Mouse (Mus musculus) MEL (cell line): ENCODE measurements around the gene Gm5294. TPM values are rescaled to one million over a fixed set of nuclear protein-coding genes. Genes with fewer than 3 reads are reported as not detected.

Experiments used
- DNase-seq: peaks from one replicate; pipeline ENCODE4 v3.0.0; 2011; ENCODE audit warnings: low read depth, low spot score
- H3K27ac ChIP-seq: 2 replicates; pipeline ENCODE4 v1.5.1; 2012; ENCODE audit warnings: low read depth, mild to moderate bottlenecking, control low read depth, low read length, moderate library complexity; ENCODE audit not compliant: control insufficient read depth
- H3K27me3 ChIP-seq, 2 experiments: fragments of 150-350 bp in 1 of 2; sonication (generic) in 1 of 2; 2 replicates each; pipeline ENCODE4 v1.6.1; 2012; ENCODE audit warnings: low read length in 2 of 2, mild to moderate bottlenecking in 2 of 2, improper control_type of control experiment in 1 of 2, moderate library complexity in 1 of 2; ENCODE audit not compliant: insufficient read depth in 2 of 2, control insufficient read depth in 1 of 2
- H3K36me3 ChIP-seq, 2 experiments: 2 replicates each; pipeline ENCODE4 v1.6.1; 2012 to 2014; ENCODE audit warnings: low read length in 2 of 2, improper control_type of control experiment in 1 of 2, inconsistent platforms in 1 of 2, mild to moderate bottlenecking in 1 of 2; ENCODE audit not compliant: insufficient read depth in 2 of 2, control insufficient read depth in 1 of 2
- H3K4me1 ChIP-seq, 2 experiments: fragments of 150-350 bp in 1 of 2; sonication (generic) in 1 of 2; 2 replicates each; pipeline ENCODE4 v1.6.1; 2012; ENCODE audit warnings: low read length in 2 of 2, improper control_type of control experiment in 1 of 2, mild to moderate bottlenecking in 1 of 2; ENCODE audit not compliant: insufficient read depth in 2 of 2, control insufficient read depth in 1 of 2
- H3K4me3 ChIP-seq, 2 experiments: fragments of 150-350 bp in 1 of 2; sonication (generic) in 1 of 2; 2 replicates each; pipeline ENCODE4 v1.5.1; 2012; ENCODE audit warnings: low read depth in 2 of 2, low read length in 2 of 2, mild to moderate bottlenecking in 2 of 2, moderate library complexity in 2 of 2, control low read depth in 1 of 2, improper control_type of control experiment in 1 of 2; ENCODE audit not compliant: control insufficient read depth in 1 of 2, insufficient read depth in 1 of 2
- H3K79me2 ChIP-seq: 2 replicates; pipeline ENCODE4 v1.6.1; 2012; ENCODE audit warnings: mild to moderate bottlenecking, low read length, moderate library complexity; ENCODE audit not compliant: control insufficient read depth, poor library complexity, insufficient read depth
- H3K9ac ChIP-seq: 2 replicates; pipeline ENCODE4 v1.6.1; 2012; ENCODE audit warnings: low read depth, mild to moderate bottlenecking, control low read depth, low read length, moderate library complexity; ENCODE audit not compliant: control insufficient read depth, poor library complexity, severe bottlenecking
- H3K9me3 ChIP-seq: fragments of 150-350 bp; sonication (generic); replicated peaks from 2 replicates; pipeline ENCODE4 v1.6.1; 2012; ENCODE audit warnings: mild to moderate bottlenecking, low read length, improper control_type of control experiment, moderate library complexity; ENCODE audit not compliant: insufficient read depth
- BHLHE40 ChIP-seq: IDR thresholded peaks from 2 replicates; pipeline ENCODE4 v1.6.1; 2012; ENCODE audit warnings: low read depth, mild to moderate bottlenecking, inconsistent platforms, low read length, improper control_type of control experiment, borderline replicate concordance
- CHD1 ChIP-seq: IDR thresholded peaks from 2 replicates; pipeline ENCODE4 v1.6.1; 2012; ENCODE audit warnings: low read depth, mild to moderate bottlenecking, inconsistent platforms, low read length, improper control_type of control experiment
- CHD2 ChIP-seq: IDR thresholded peaks from 2 replicates; pipeline ENCODE4 v1.6.1; 2011; ENCODE audit warnings: low read length, improper control_type of control experiment
- CTCF ChIP-seq, 3 experiments: IDR thresholded peaks in 2 of 3; conservative IDR thresholded peaks in 1 of 3; 2 replicates each; pipeline ENCODE4 v1.5.1; 2011 to 2012; ENCODE audit warnings: low read length in 3 of 3, low read depth in 2 of 3, mild to moderate bottlenecking in 2 of 3, improper control_type of control experiment in 1 of 3, inconsistent platforms in 1 of 3, mixed read lengths in 1 of 3, moderate library complexity in 1 of 3; ENCODE audit not compliant: control insufficient read depth in 1 of 3, insufficient read depth in 1 of 3, poor library complexity in 1 of 3, severe bottlenecking in 1 of 3
- ETS1 ChIP-seq: IDR thresholded peaks from 2 replicates; pipeline ENCODE4 v1.6.1; 2012; ENCODE audit warnings: low read depth, mild to moderate bottlenecking, inconsistent platforms, low read length, improper control_type of control experiment, moderate library complexity
- GABPA ChIP-seq: IDR thresholded peaks from 2 replicates; pipeline ENCODE4 v1.6.1; 2012; ENCODE audit warnings: low read depth, mild to moderate bottlenecking, inconsistent platforms, low read length, improper control_type of control experiment, moderate library complexity
- HCFC1 ChIP-seq: IDR thresholded peaks from 2 replicates; pipeline ENCODE4 v1.6.1; 2012; ENCODE audit warnings: low read depth, mild to moderate bottlenecking, inconsistent platforms, low read length, improper control_type of control experiment, moderate library complexity
- MAZ ChIP-seq: IDR thresholded peaks from 2 replicates; pipeline ENCODE4 v1.6.1; 2012; ENCODE audit warnings: low read depth, mild to moderate bottlenecking, inconsistent platforms, low read length, improper control_type of control experiment
- MYB ChIP-seq: IDR thresholded peaks from 2 replicates; pipeline ENCODE4 v1.6.1; 2011; ENCODE audit warnings: mild to moderate bottlenecking, low read depth, low read length, improper control_type of control experiment
- NELFE ChIP-seq: IDR thresholded peaks from 2 replicates; pipeline ENCODE4 v1.6.1; 2011; ENCODE audit warnings: low read depth, low read length, improper control_type of control experiment
- RCOR1 ChIP-seq: IDR thresholded peaks from 2 replicates; pipeline ENCODE4 v1.6.1; 2012; ENCODE audit warnings: low read depth, mild to moderate bottlenecking, inconsistent platforms, low read length, improper control_type of control experiment
- SMC3 ChIP-seq: IDR thresholded peaks from 2 replicates; pipeline ENCODE4 v1.6.1; 2011; ENCODE audit warnings: low read depth, low read length, improper control_type of control experiment
- TBP ChIP-seq: IDR thresholded peaks from 2 replicates; pipeline ENCODE4 v1.8.0; 2011; ENCODE audit warnings: low read depth, low read length, improper control_type of control experiment
- UBTF ChIP-seq: IDR thresholded peaks from 2 replicates; pipeline ENCODE4 v1.6.1; 2012; ENCODE audit warnings: low read depth, mild to moderate bottlenecking, inconsistent platforms, low read length, improper control_type of control experiment, moderate library complexity, borderline replicate concordance; ENCODE audit not compliant: insufficient read depth
- ZC3H11A ChIP-seq: IDR thresholded peaks from 2 replicates; pipeline ENCODE4 v1.6.1; 2012; ENCODE audit warnings: low read depth, mild to moderate bottlenecking, inconsistent platforms, low read length, improper control_type of control experiment
- ZKSCAN1 ChIP-seq: IDR thresholded peaks from 2 replicates; pipeline ENCODE4 v1.6.1; 2012; ENCODE audit warnings: low read depth, mild to moderate bottlenecking, inconsistent platforms, low read length, improper control_type of control experiment, moderate library complexity
- polyA plus RNA-seq, 2 experiments: library from polyadenylated mRNA; stranded (reverse) in 1 of 2; unstranded in 1 of 2; fragments of >175 nt in 1 of 2; fragments of >200 nt in 1 of 2; gene quantifications; 2 replicates each; pipeline versions ENCODE4 v1.2.1 to v1.2.4; 2012; ENCODE audit warnings: low replicate concordance in 2 of 2, low read depth in 1 of 2; ENCODE audit not compliant: insufficient read length in 2 of 2, insufficient read depth in 1 of 2, missing spikeins in 1 of 2
- total RNA-seq: library from RNA; depleted of rRNA; stranded (reverse); fragments of 300-350 nt; gene quantifications from 2 replicates; pipeline ENCODE4 v1.2.3, GENCODE M21; 2012; rRNA removed

Gm5294 gene
- total RNA-seq: not detected in 2 replicates
- polyA plus RNA-seq: not detected

DNA sequence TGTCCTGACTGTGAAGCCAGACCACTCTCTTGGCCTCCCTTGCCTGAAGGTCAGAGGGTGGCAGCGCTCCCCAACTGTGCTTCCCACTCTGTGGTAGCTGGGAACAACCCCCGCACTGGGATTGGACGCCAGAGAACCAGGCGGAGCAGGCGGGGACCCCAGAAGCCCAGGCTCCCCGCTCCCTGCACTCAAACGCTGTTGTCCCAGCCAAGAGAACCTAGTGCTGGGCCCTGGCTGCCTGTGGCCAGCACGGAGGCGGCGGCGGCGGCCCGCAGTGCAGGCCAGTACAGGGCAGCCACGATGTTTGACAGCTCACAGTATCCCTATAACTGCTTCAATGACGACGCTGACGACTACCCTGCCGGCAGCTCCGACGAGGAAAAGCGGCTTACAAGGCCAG is at the start of gene Gm5294:
Gene Gm5294, plus strand, starts transcription at position 301 of the 400 bp plus-strand sequence.
- Histone ChIP-seq H3K36me3 (no peaks in the 10 kb centered on the region), H3K27me3 (no peaks in the 10 kb centered on the region; a peak in 1 of 4 replicates), H3K79me2 (no peaks in the 10 kb centered on the region), H3K9ac (no peak within 1 kb of the TSS), H3K27ac (no peak within 1 kb of the TSS), H3K9me3 (no peaks in the 10 kb centered on the region), H3K4me1 (no peaks in the 10 kb centered on the region), H3K4me3 (no peak within 1 kb of the TSS)
- DNase-seq: no peak
- no peak for TF ChIP-seq CTCF (IDR thresholded peaks at IDR 0.05 in 2 of 3, conservative IDR thresholded peaks at IDR 0.05 in 1 of 3; ENCODE audit: control insufficient read depth in 1 of 3, insufficient read depth in 1 of 3, low read depth in 2 of 3, low read length in 3 of 3, poor library complexity in 1 of 3, severe bottlenecking in 1 of 3)
- no peak for TF ChIP-seq CHD2
- TF ChIP-seq NELFE: no peak
- no peak for TF ChIP-seq GABPA
- no peak for TF ChIP-seq BHLHE40
- no peak for TF ChIP-seq MAZ
- TF ChIP-seq TBP: no peak
- no peak for TF ChIP-seq ETS1
- no peak for TF ChIP-seq ZC3H11A
- TF ChIP-seq HCFC1: no peak
- no peak for TF ChIP-seq UBTF
- TF ChIP-seq RCOR1: no peak
- TF ChIP-seq MYB: no peak
- TF ChIP-seq ZKSCAN1: no peak
- no peak for TF ChIP-seq CHD1

- Histone ChIP-seq H3K27ac (no peak overlapping the region), H3K9ac (no peak overlapping the region), H3K79me2 (no peaks in the 10 kb centered on the region), H3K4me1 (no peaks in the 10 kb centered on the region), H3K27me3 (no peaks in the 10 kb centered on the region), H3K4me3 (no peak overlapping the region), H3K9me3 (no peaks in the 10 kb centered on the region), H3K36me3 (no peaks in the 10 kb centered on the region)
- TF ChIP-seq BHLHE40 (no peak), MYB (no peak), SMC3 (no peak)
- DNase-seq: no peak
These were observed 44.8 kb upstream of the Gm5294 start for GRCm38 (mm10) chr5:138775096-138775495.
